8 mouse cellular contexts compared by ENCODE assay signal in the genomic region with DNA sequence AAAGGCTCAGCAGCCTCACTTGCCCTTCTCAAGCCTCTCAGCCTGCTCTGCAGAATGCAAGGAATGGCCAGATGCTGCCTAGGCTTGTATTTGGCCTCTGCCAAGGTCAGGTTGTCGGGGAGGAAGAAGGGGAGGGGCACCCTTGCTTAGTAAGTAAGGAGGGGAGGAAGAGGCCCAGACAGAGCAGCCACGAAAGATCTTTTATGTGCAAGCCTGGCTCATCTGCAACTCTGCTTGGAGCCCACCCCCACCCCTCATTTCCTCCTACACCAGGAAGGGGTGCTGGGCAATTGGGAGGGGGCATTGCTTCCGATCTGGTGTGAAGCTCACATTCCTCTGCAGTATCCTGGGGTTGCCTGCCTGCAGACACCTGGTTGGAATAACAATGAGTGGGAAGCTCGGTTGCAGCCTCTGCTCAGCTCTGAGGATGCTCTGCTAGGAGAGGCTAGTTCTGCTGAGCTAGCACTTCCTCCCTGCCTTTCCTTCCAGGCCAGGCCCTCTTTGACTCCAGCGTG.
A peak's percentile ranks its signal among the peaks of the same experiment; 100 is the strongest.
DNase-seq lines count a peak whose midpoint lies in the region; ATAC-seq and TF ChIP-seq lines count a peak whose summit lies in the region.

No protein-coding gene starts in this region.

- ATAC-seq in megakaryocyte, adult 5-6 weeks (ENCODE audit: poor library complexity, severe bottlenecking), result no peak
- peak; percentile 85 for ATAC-seq in inflammation-experienced regulatory T-cells, adult 6 months
- ATAC-seq in midbrain, postnatal 0 days (ENCODE audit: low FRiP score), result peak; percentile 79

- peak overlapping the region; percentile 55 for H3K4me3 ChIP-seq in megakaryocyte, embryonic 14.5 days (replicated peaks)
- H3K4me3 ChIP-seq in midbrain, postnatal 0 days (ENCODE audit: low read depth, low read length), result no peak overlapping the region

- no peaks in the 10 kb centered on the region for H3K9me3 ChIP-seq in megakaryocyte, embryonic 14.5 days
- H3K9me3 ChIP-seq in midbrain, postnatal 0 days (ENCODE audit: low read length), result no peaks in the 10 kb centered on the region

- WGBS in midbrain, postnatal 0 days, result 11% methylated on average over 5 of the region's 5 CpGs

- peak overlapping the region; percentile 8; the same call in 1 of the 2 replicates for H3K27ac ChIP-seq in midbrain, postnatal 0 days (ENCODE audit: low read depth, low read length)

- peak; percentile 50 to 66 for DNase-seq in adrenal gland, postnatal 36 days
- peak; percentile 48 for DNase-seq in midbrain, postnatal 0 days (ENCODE audit: low spot score)
- DNase-seq in cerebellum, postnatal 36 days, result no peak
- no peak for DNase-seq in frontal cortex, adult 2 months (ENCODE audit: extremely low spot score in 1 of 2, low spot score in 1 of 2)
- no peak for DNase-seq in cerebellum, postnatal 4 days (ENCODE audit: low spot score in 2 of 2)

- H3K27me3 ChIP-seq in megakaryocyte, embryonic 14.5 days (replicated peaks), result no peaks in the 10 kb centered on the region
- H3K27me3 ChIP-seq in midbrain, postnatal 0 days (ENCODE audit: insufficient read depth, low read length), result no peaks in the 10 kb centered on the region

- H3K4me1 ChIP-seq in megakaryocyte, embryonic 14.5 days, result peaks cover 83% of the 10 kb centered on the region
- H3K4me1 ChIP-seq in midbrain, postnatal 0 days (ENCODE audit: insufficient read depth, low read length), result peaks cover 5% of the 10 kb centered on the region; the same call in 1 of the 2 replicates

- peak overlapping the region; percentile 3; the same call in 1 of the 2 replicates for H3K9ac ChIP-seq in midbrain, postnatal 0 days (replicated peaks; ENCODE audit: low read length, poor library complexity, severe bottlenecking)

- no peak for TF ChIP-seq CTCF in midbrain, postnatal 0 days (IDR thresholded peaks at IDR 0.05)

- no peak overlapping the region for H3K4me2 ChIP-seq in midbrain, postnatal 0 days (ENCODE audit: low read depth, low read length, poor library complexity, severe bottlenecking)

- H3K36me3 ChIP-seq in megakaryocyte, embryonic 14.5 days (replicated peaks; ENCODE audit: low read length), result peaks cover 82% of the 10 kb centered on the region
- no peaks in the 10 kb centered on the region for H3K36me3 ChIP-seq in midbrain, postnatal 0 days (ENCODE audit: insufficient read depth, low read length)

Comparison
In these comparisons a context has a peak if more than half of its experiments do, and no peak if none do; other contexts are left out.
1. DNase-seq: peak in adrenal gland, postnatal 36 days (2 of 2) and midbrain, postnatal 0 days (single experiment); none in cerebellum, postnatal 36 days (0 of 2), frontal cortex, adult 2 months (0 of 2) and cerebellum, postnatal 4 days (0 of 2).